Comparison of ENCODE assay signal across 9 mouse cellular contexts in the genomic region with DNA sequence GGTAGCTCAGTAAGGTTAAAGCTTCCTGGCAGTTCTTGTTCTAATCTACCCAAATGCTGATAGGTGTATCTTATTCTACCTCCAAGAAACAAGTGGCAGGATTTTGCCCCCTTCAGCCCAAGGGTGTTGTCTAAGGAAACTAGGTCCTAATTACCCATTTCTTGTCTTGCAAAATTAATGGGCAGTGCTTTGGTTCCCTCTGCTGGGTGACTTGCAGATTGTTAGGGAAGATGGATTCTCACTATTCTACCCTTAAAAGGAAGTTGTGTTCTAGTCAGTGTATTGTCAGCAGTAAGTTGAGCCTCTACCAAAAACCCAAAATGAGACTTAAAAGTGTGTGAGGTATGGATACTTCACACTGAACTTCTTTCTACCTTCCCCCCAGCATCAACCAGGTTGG. TPM values are rescaled to one million over a fixed set of nuclear protein-coding genes. Genes with fewer than 3 reads are reported as not detected.
A peak's percentile ranks its signal among the peaks of the same experiment; 100 is the strongest.
DNase-seq lines count a peak whose midpoint lies in the region; ATAC-seq and TF ChIP-seq lines count a peak whose summit lies in the region.
"Had no signal": no experiment of that assay in that cellular context is flagged by ENCODE, and none has a peak within 500 bp of the region (broad histone marks: within the 10 kb centered on the region; RNA-seq: fewer than 3 reads in every experiment).

No protein-coding gene starts in this region.

- peak; percentile 73 for TF ChIP-seq CTCF in heart, adult 2 months (IDR thresholded peaks at IDR 0.05)

- no peaks in the 10 kb centered on the region; the same call in 1 of the 2 replicates for H3K4me1 ChIP-seq in heart, adult 2 months (ENCODE audit: control insufficient read depth, insufficient read depth, low read length)
- H3K4me1 ChIP-seq in heart, embryonic 10.5 days: no peaks in the 10 kb centered on the region
- H3K4me1 ChIP-seq in forebrain, embryonic 12.5 days: no peaks in the 10 kb centered on the region

- H3K27me3 ChIP-seq in heart, adult 2 months (ENCODE audit: control insufficient read depth, insufficient read depth, low read length): no peaks in the 10 kb centered on the region
- H3K27me3 ChIP-seq in heart, embryonic 10.5 days (ENCODE audit: insufficient read depth, poor library complexity, severe bottlenecking): no peaks in the 10 kb centered on the region
- no peaks in the 10 kb centered on the region for H3K27me3 ChIP-seq in forebrain, embryonic 12.5 days

- no peak for TF ChIP-seq EP300 in heart, adult 2 months (IDR thresholded peaks at IDR 0.05; ENCODE audit: insufficient read depth, low read depth, low read length)

- H3K9me3 ChIP-seq in heart, embryonic 10.5 days: no peaks in the 10 kb centered on the region
- H3K9me3 ChIP-seq in forebrain, embryonic 12.5 days: no peaks in the 10 kb centered on the region

- no peak overlapping the region for H3K4me3 ChIP-seq in heart, adult 2 months
- no peak overlapping the region for H3K4me3 ChIP-seq in heart, embryonic 10.5 days
- no peak overlapping the region for H3K4me3 ChIP-seq in forebrain, embryonic 12.5 days (replicated peaks)
- H3K4me3 ChIP-seq: myocyte had no signal

- H3K27ac ChIP-seq in heart, adult 2 months: no peak overlapping the region
- no peak overlapping the region for H3K27ac ChIP-seq in heart, embryonic 10.5 days
- no peak overlapping the region for H3K27ac ChIP-seq in forebrain, embryonic 12.5 days

- no peak overlapping the region for H3K9ac ChIP-seq in heart, adult 2 months (ENCODE audit: low read depth, low read length)
- no peak overlapping the region for H3K9ac ChIP-seq in forebrain, embryonic 12.5 days

- ATAC-seq in forebrain, embryonic 12.5 days (ENCODE audit: low FRiP score): no peak

- DNase-seq in heart, adult 2 months: peak in 1 of 2 experiments; percentile 8
- DNase-seq in heart, embryonic 10.5 days (ENCODE audit: low spot score): no peak
- peak; percentile 17 to 19 for DNase-seq in right cerebral cortex, adult 2 months (ENCODE audit: low spot score in 2 of 2)
- no peak for DNase-seq in right cerebral cortex, postnatal 36 days (ENCODE audit: low spot score in 2 of 2)
- peak; percentile 11 to 27 for DNase-seq in adrenal gland, postnatal 36 days
- peak; percentile 50 for DNase-seq in kidney, postnatal 10 days
- peak; percentile 73 for DNase-seq in naive thymus-derived CD4-positive, alpha-beta T cell, adult 2 months (ENCODE audit: low read depth)

- no peak for TF ChIP-seq POLR2A in heart, adult 2 months (IDR thresholded peaks at IDR 0.05; ENCODE audit: insufficient read depth, low read depth, low read length)

- H3K79me2 ChIP-seq in heart, adult 2 months (replicated peaks; ENCODE audit: control insufficient read depth, insufficient read depth, low read length): no peaks in the 10 kb centered on the region

- intact Hi-C loops in heart, adult 2 months (cut with DNase I): loop anchor here (2.0 kb wide), 1 partner anchor 226 kb away; no protein-coding TSS in a partner anchor

- no peaks in the 10 kb centered on the region for H3K36me3 ChIP-seq in heart, adult 2 months (ENCODE audit: control insufficient read depth, insufficient read depth, low read length)
- H3K36me3 ChIP-seq in heart, embryonic 10.5 days: no peaks in the 10 kb centered on the region
- H3K36me3 ChIP-seq in forebrain, embryonic 12.5 days (replicated peaks): no peaks in the 10 kb centered on the region

- H3K4me2 ChIP-seq in forebrain, embryonic 12.5 days: no peak overlapping the region

RNA-seq across cellular contexts. Expression of gene Rps6ka3, which starts 59.0 kb away (rescaled TPM):
- total RNA-seq in heart, adult 2 months (2021): 10 to 100 TPM; 30.7 to 33.3 TPM
- polyA plus RNA-seq in heart, adult 2 months (2012; rRNA removed): 9.5 and 14.9 TPM in 2 replicates
- 6.5 and 7.0 TPM in 2 replicates for polyA plus RNA-seq in heart, embryonic 10.5 days (2016; fragmentation: Nextera tagmentation; extraction: Ambion mirVana)
- total RNA-seq in adrenal gland, postnatal 36 days (2021): 10 to 100 TPM; 52.7 to 64.2 TPM
- polyA plus RNA-seq in forebrain, embryonic 12.5 days (2016; fragmentation: Nextera tagmentation; extraction: Ambion mirVana): 4.3 and 4.5 TPM in 2 replicates

Comparison
In these comparisons a context has a peak if more than half of its experiments do, and no peak if none do; other contexts are left out.
1. DNase-seq: peak in right cerebral cortex, adult 2 months (2 of 2), adrenal gland, postnatal 36 days (2 of 2), kidney, postnatal 10 days (single experiment) and naive thymus-derived CD4-positive, alpha-beta T cell, adult 2 months (single experiment); none in heart, embryonic 10.5 days (single experiment) and right cerebral cortex, postnatal 36 days (0 of 2).